Mouse (Mus musculus) hindbrain, postnatal 0 days (tissue): Measurements from ENCODE around the gene Rab43. TPM values are rescaled to one million over a fixed set of nuclear protein-coding genes. Genes with fewer than 3 reads are reported as not detected.

ENCODE experiments used
- ATAC-seq: fragments of 200-750 bp; cut with Nextera tagmentation; 2 replicates; pipeline ENCODE4 v1.8.0; 2017; ENCODE audit warnings: mild to moderate bottlenecking, moderate TSS enrichment, moderate library complexity
- DNase-seq: peaks from one replicate; pipeline ENCODE4 v3.0.0-alpha.2; 2015; ENCODE audit warnings: low spot score
- H3K27ac ChIP-seq: fragments of 300-500 bp; sonication (generic); 2 replicates; pipeline ENCODE4 v1.5.1; 2014; ENCODE audit warnings: mild to moderate bottlenecking
- H3K27me3 ChIP-seq: fragments of 300-500 bp; sonication (generic); 2 replicates; pipeline ENCODE4 v1.6.1; 2014; ENCODE audit warnings: low read length, mixed read lengths; ENCODE audit not compliant: insufficient read depth
- H3K36me3 ChIP-seq: fragments of 300-500 bp; sonication (generic); 2 replicates; pipeline ENCODE4 v1.6.1; 2014; ENCODE audit warnings: low read length, mixed read lengths; ENCODE audit not compliant: insufficient read depth
- H3K4me1 ChIP-seq: fragments of 300-500 bp; sonication (generic); 2 replicates; pipeline ENCODE4 v1.6.1; 2014; ENCODE audit warnings: antibody characterized with exemption, low read length, mixed read lengths; ENCODE audit not compliant: insufficient read depth
- H3K4me2 ChIP-seq: fragments of 300-500 bp; sonication (generic); 2 replicates; pipeline ENCODE4 v1.6.1; 2014; ENCODE audit warnings: low read depth, mild to moderate bottlenecking, low read length, moderate library complexity, mixed read lengths
- H3K4me3 ChIP-seq: fragments of 300-500 bp; sonication (generic); 2 replicates; pipeline ENCODE4 v1.5.1; 2014; ENCODE audit warnings: low read length
- H3K9ac ChIP-seq: fragments of 300-500 bp; sonication (generic); replicated peaks from 2 replicates; pipeline ENCODE4 v1.6.1; 2014; ENCODE audit warnings: mild to moderate bottlenecking, low read length, moderate library complexity, mixed read lengths
- H3K9me3 ChIP-seq: fragments of 300-500 bp; sonication (generic); 2 replicates; pipeline ENCODE4 v1.6.1; 2016; ENCODE audit warnings: low read length, mixed read lengths
- CTCF ChIP-seq: IDR thresholded peaks from 2 replicates; pipeline ENCODE4 v1.5.1; 2016; ENCODE audit warnings: antibody characterized with exemption, control low read depth, low read depth
- WGBS: fragments of 180-500 bp; shearing (Covaris S2); extraction: QIAGEN DNeasy Blood & Tissue Kit; methylation state at CpG from one replicate; pipeline ENCODE4 v1.1.7; 2014; 5-methylcytosine and 5-hydroxymethylcytosine counted together
- polyA plus RNA-seq: library from polyadenylated mRNA; unstranded; fragments of >200 nt; fragmentation: Nextera tagmentation; extraction: Ambion mirVana; gene quantifications from 2 replicates; pipeline ENCODE4 v1.2.1, GENCODE M21; 2015
- total RNA-seq: library from RNA; depleted of rRNA; stranded (reverse); fragments of >200 nt; gene quantifications from 2 replicates; pipeline ENCODE4 v1.2.3, GENCODE M21; 2014; rRNA removed

Gene Rab43
- total RNA-seq (18.6 and 27.3 TPM in 2 replicates), polyA plus RNA-seq (7.4 and 8.0 TPM in 2 replicates)

- 1% methylated on average over 31 of the region's 56 CpGs for WGBS
- peaks cover 4% of the 10 kb centered on the region; the same call in 1 of the 2 replicates for H3K36me3 ChIP-seq
- peak within 1 kb of the TSS; percentile 90 for H3K9ac ChIP-seq
- H3K4me3 ChIP-seq = peak within 1 kb of the TSS; percentile 77
- peak; percentile 96 for ATAC-seq
- DNase-seq = peak; percentile 93
- H3K4me2 ChIP-seq = peak within 1 kb of the TSS; percentile 98
- H3K27me3 ChIP-seq = no peaks in the 10 kb centered on the region
- peak within 1 kb of the TSS; percentile 81 for H3K27ac ChIP-seq
- TF ChIP-seq CTCF = peak; percentile 21; the same call in 1 of the 2 replicates
- peaks cover 10% of the 10 kb centered on the region for H3K4me1 ChIP-seq
- no peaks in the 10 kb centered on the region for H3K9me3 ChIP-seq
Measured at GRCm38 (mm10) chr6:87811675-87812338, at the start of gene Rab43. Gene Rab43, minus strand, starts transcription at chr6:87812164.

- H3K4me2 ChIP-seq = no peak overlapping the region
- no peaks in the 10 kb centered on the region for H3K27me3 ChIP-seq
- ATAC-seq = no peak
- H3K9me3 ChIP-seq = no peaks in the 10 kb centered on the region
- H3K9ac ChIP-seq = no peak overlapping the region
- no peak for TF ChIP-seq CTCF
- H3K4me3 ChIP-seq = no peak overlapping the region
- no peaks in the 10 kb centered on the region for H3K36me3 ChIP-seq
- no peak overlapping the region for H3K27ac ChIP-seq
- WGBS = 65% methylated on average over 1 of the region's 1 CpGs
- no peak for DNase-seq
- H3K4me1 ChIP-seq = no peaks in the 10 kb centered on the region
Measured at GRCm38 (mm10) chr6:87857071-87857470, 45.1 kb upstream of the Rab43 start.

- H3K4me1 ChIP-seq = peaks cover 8% of the 10 kb centered on the region; the same call in 1 of the 2 replicates
- H3K36me3 ChIP-seq = no peaks in the 10 kb centered on the region
- H3K27me3 ChIP-seq = no peaks in the 10 kb centered on the region
- TF ChIP-seq CTCF = no peak
- H3K9ac ChIP-seq = no peak overlapping the region
- 82% methylated on average over 4 of the region's 4 CpGs for WGBS
- no peaks in the 10 kb centered on the region for H3K9me3 ChIP-seq
- ATAC-seq (no peak), DNase-seq (no peak)
- H3K4me3 ChIP-seq = no peak overlapping the region
- H3K4me2 ChIP-seq = no peak overlapping the region
- no peak overlapping the region for H3K27ac ChIP-seq
Measured at GRCm38 (mm10) chr6:87853446-87853845, 41.5 kb upstream of the Rab43 start.

- Histone ChIP-seq H3K36me3 (no peaks in the 10 kb centered on the region), H3K27ac (no peak overlapping the region), H3K4me3 (no peak overlapping the region), H3K9me3 (no peaks in the 10 kb centered on the region), H3K4me2 (peak overlapping the region; percentile 83; the same call in 1 of the 2 replicates), H3K4me1 (peaks cover 9% of the 10 kb centered on the region; the same call in 1 of the 2 replicates), H3K9ac (no peak overlapping the region; the same call in 1 of the 2 replicates), H3K27me3 (no peaks in the 10 kb centered on the region)
- TF ChIP-seq CTCF = no peak
- WGBS = 84% methylated on average over 6 of the region's 6 CpGs
- ATAC-seq (no peak), DNase-seq (no peak)
Measured at GRCm38 (mm10) chr6:87851871-87852270, 39.9 kb upstream of the Rab43 start.

- WGBS = under 1% methylated on average over 51 of the region's 55 CpGs
- TF ChIP-seq CTCF = no peak
- ATAC-seq = peak; percentile 99
Measured at GRCm38 (mm10) chr6:87850900-87851614, 39.1 kb upstream of the Rab43 start, which contains the start of gene Cnbp. Gene Cnbp, minus strand, starts transcription at chr6:87851106.

GRCm38 (mm10) chr6:87850155-87850899 lies 38.4 kb upstream of the Rab43 start:
- peak overlapping the region; percentile 100 for H3K9ac ChIP-seq
- TF ChIP-seq CTCF = no peak
- no peaks in the 10 kb centered on the region for H3K9me3 ChIP-seq
- ATAC-seq (peak; percentile 61), DNase-seq (peak; percentile 65)
- peaks cover 9% of the 10 kb centered on the region; the same call in 1 of the 2 replicates for H3K4me1 ChIP-seq
- peaks cover 3% of the 10 kb centered on the region for H3K36me3 ChIP-seq
- WGBS = under 1% methylated on average over 68 of the region's 73 CpGs
- H3K27me3 ChIP-seq = no peaks in the 10 kb centered on the region
- H3K4me3 ChIP-seq = peak overlapping the region; percentile 99
- peak overlapping the region; percentile 83 for H3K4me2 ChIP-seq
- peak overlapping the region; percentile 98 for H3K27ac ChIP-seq

More at GRCm38 (mm10) chr6:87850900-87851614, 39.1 kb upstream of the Rab43 start, which contains the start of gene Cnbp:
- Histone ChIP-seq H3K4me2 (peak within 1 kb of the TSS; percentile 83), H3K9ac (peak within 1 kb of the TSS; percentile 100), H3K9me3 (no peaks in the 10 kb centered on the region), H3K4me1 (peaks cover 9% of the 10 kb centered on the region; the same call in 1 of the 2 replicates), H3K27ac (peak within 1 kb of the TSS; percentile 98), H3K36me3 (no peaks in the 10 kb centered on the region), H3K4me3 (peak within 1 kb of the TSS; percentile 99), H3K27me3 (no peaks in the 10 kb centered on the region)
- DNase-seq = peak; percentile 99
